Comparison of ENCODE assay signal across 16 mouse cellular contexts in the genomic region with DNA sequence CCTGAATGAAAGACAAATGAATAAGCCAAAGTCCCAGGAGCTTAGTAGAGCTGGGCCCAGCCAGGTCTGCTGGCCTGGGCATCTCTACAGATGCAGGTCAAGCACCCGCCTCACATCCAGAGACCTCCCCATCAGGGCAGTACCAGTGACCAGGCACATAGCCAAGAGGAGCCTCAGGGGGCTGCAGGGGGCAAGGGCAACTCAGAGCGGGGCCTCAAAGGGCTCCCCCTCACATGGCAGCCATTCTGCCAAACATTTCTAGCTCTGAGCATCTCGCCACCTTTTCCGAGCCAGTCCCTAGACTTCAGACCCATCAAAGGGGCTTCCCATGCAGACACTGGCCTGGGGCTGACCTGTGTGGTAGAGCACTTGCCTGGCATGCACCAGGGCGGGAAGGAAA.
"Had no signal": no experiment of that assay in that cellular context is flagged by ENCODE, and none has a peak within 500 bp of the region (broad histone marks: within the 10 kb centered on the region; RNA-seq: fewer than 3 reads in every experiment).

No protein-coding gene starts in this region.

- DNase-seq: kidney, adult 2 months; kidney, postnatal 10 days; kidney, postnatal 4 days; liver, embryonic 13.5 days; lung, adult 2 months; lung, postnatal 14 days; lung, postnatal 4 days; retina, postnatal 1 day; right cerebral cortex, postnatal 25 days; spleen, adult 18-20 months; thymus, postnatal 36 days had no signal

- H3K4me3 ChIP-seq: liver, embryonic 13.5 days; midbrain, embryonic 12.5 days; myocyte; neural tube, embryonic 13.5 days; stomach, embryonic 15.5 days had no signal

- H3K9ac ChIP-seq: liver, embryonic 13.5 days; midbrain, embryonic 12.5 days; neural tube, embryonic 13.5 days; stomach, embryonic 15.5 days had no signal

- H3K36me3 ChIP-seq: liver, embryonic 13.5 days; stomach, embryonic 15.5 days had no signal

- ATAC-seq: midbrain, embryonic 16.5 days had no signal

- H3K9me3 ChIP-seq: liver, embryonic 13.5 days; stomach, embryonic 15.5 days had no signal

- H3K27ac ChIP-seq: liver, embryonic 13.5 days; midbrain, embryonic 12.5 days; neural tube, embryonic 13.5 days; stomach, embryonic 15.5 days had no signal

- H3K27me3 ChIP-seq: liver, embryonic 13.5 days; midbrain, embryonic 12.5 days; neural tube, embryonic 13.5 days; stomach, embryonic 15.5 days had no signal

- H3K4me2 ChIP-seq: liver, embryonic 13.5 days; midbrain, embryonic 12.5 days; neural tube, embryonic 13.5 days; stomach, embryonic 15.5 days had no signal
